Mouse (Mus musculus) frontal cortex, adult (tissue): Measurements from ENCODE around the gene Jam3.
"Not testable (repeated sequence)": the region's sequence is repeated elsewhere in the genome, so short reads cannot be mapped to it uniquely, and the experiment has no call there.

Experiments used
- ATAC-seq: cut with Nextera tagmentation; 2 replicates; pipeline ENCODE4 v1.9.2; 2017; ENCODE audit warnings: mild to moderate bottlenecking, moderate library complexity, mixed read lengths; ENCODE audit not compliant: low TSS enrichment

Gene Jam3

DNA sequence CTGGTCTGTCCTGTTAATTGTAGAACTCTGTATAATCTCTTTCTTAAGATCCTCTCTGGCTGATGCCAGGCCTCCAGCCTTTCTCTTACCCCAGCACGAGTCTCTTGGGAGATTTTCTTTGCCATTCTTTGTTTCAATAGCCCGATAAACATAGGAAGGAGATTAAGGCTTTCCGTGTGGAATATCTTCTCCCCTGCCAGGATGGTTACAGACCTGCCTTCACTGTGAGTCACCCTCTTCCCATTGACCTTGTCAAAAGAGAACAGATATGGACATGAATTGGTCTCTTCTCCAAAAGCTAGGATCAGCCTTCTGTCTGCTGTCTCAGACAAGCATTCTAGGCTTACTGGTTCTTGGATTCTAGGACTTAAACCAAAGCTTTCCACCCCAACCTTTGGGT is 15.5 kb upstream of the Jam3 start:
- no peak for ATAC-seq

DNA sequence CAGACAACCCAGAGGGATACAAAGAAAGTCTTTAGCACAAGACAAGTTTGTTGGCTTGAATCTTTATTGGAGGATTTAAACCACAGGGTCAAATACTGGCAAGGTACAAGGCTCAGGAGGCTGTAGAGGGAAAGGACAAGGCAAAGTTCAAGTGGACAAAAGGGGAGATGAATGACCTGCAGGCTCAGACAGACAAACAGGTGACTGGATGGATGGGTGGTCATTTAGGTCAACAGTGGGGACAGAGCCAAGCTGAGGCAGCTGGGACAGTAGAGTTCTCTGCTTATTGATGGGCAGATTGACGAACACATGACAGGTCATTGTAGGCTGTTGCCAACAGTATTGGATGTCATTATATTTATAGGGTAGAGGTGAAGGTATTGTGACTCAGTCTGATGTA is 11.8 kb upstream of the Jam3 start:
- ATAC-seq = no peak

GRCm38 (mm10) chr9:27165596-27165995 is 10.4 kb upstream of the Jam3 start:
- no peak for ATAC-seq

GRCm38 (mm10) chr9:27164957-27165356 is 9.7 kb upstream of the Jam3 start:
- no peak for ATAC-seq

DNA sequence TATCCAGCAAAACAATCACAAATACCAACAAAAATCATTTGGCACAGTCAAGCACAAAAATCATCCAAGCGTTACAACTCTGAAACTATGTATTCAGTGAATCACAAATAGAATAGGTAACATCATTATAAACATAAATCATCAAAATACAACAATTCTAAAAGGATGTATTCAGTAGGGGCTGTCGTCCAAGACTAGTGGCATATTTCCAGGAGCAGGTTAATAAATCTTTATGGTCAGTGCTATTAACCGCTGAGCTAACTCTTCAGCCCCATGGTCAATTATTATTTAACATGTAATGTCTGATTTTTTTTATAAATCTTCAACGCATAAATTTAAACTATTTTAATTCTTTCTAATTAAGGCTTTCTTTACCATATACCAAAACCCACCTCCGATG is 8.4 kb upstream of the Jam3 start:
- ATAC-seq = not testable (repeated sequence)

- no peak for ATAC-seq
Measured at GRCm38 (mm10) chr9:27153861-27154260, 1.4 kb downstream of the Jam3 start.

DNA sequence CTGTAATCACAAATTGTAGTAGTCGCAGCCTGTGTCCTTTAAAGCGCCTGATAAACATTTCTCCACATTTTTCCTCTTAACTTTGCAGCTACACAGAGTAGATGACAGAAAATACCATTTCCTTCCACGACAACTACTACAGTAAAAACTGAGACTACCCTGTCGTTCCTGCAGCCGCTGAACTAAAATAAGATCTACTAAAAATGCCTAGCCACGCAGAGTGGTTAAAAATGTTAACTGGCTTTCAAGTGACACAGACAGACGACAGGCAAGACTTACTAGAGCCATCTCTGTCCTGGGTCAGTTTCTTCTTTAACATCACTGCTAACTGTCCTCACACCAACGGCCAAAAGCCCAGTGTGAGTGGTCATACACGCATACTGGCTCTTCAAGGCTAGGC is 5.4 kb downstream of the Jam3 start:
- peak; percentile 57 for ATAC-seq

GRCm38 (mm10) chr9:27148631-27149471 is 6.4 kb downstream of the Jam3 start:
- ATAC-seq = no peak; the same call in 1 of the 2 replicates

DNA sequence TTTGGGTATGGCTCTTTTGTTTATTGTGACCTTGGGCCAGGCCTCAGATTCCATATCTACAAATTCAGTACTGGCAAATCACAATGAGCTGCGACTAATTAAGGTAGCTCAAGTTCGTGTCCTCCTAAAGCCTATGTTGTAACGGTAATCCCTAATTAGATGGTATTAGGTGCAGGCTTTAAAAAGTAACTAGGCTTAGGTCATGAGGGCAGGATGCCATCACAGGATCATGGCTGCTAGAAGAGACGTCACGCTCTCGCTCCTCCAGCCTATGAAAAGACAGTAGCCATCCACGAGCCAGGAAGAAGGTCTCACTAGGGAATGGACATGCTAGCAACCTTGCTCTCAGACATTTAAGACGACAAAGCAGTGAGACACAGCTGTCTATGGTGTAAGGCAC is 7.3 kb downstream of the Jam3 start:
- ATAC-seq = no peak

DNA sequence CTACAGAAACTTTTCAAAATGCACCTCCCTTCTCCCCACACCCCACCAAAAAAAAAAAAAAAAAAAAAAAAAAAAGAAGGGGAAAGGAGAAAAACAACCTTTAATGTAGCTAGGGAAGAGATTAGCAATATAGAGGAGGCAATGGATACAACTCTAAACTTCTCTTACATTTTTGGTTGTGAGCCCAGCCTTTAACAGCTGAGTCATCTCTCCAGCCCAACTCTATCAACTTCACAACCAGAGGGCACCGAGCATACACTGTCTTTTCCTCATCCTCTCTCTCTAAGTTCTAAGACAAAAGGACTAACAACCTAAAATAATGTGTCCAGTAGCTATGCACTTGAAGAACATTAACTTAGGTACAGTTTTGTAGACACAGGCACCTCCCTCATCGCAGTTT is 8.4 kb downstream of the Jam3 start:
- no peak for ATAC-seq

GRCm38 (mm10) chr9:27144996-27145395 is 10.2 kb downstream of the Jam3 start:
- ATAC-seq = no peak

- peak; percentile 62; the same call in 1 of the 2 replicates for ATAC-seq
Measured at GRCm38 (mm10) chr9:27144271-27144840, 10.9 kb downstream of the Jam3 start.

DNA sequence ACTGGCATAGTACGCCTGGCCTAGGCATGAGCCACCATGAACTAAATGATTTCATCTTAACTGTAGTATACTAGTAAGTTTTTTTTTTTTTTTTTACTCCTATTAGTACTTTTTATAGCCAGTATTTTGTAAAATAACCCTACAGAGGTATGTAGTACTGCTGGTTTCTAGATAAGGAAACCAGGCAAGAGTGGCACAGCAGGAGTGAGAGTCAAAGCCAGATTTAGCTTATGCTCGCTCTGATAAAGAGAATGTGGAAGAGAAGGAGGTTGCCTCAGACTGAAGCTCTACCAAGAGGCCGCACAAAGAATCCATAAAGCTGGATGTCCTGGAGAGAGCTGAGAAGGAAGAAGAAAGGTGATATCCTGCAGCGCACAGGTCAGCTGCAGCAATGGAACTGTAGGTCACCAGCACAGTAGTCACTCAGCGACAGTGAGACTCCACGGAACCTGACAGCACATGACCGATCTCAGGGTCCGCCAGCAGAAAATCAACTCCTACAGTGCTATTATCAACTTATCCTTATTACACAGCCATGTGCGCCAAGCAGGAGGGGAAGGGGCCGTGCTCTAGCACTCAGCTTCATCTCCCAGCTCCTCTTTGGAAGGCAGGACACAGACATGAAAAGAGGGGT is 14.7 kb downstream of the Jam3 start:
- ATAC-seq = no peak

GRCm38 (mm10) chr9:27136651-27137050 is 18.6 kb downstream of the Jam3 start:
- ATAC-seq = no peak

- ATAC-seq = peak; percentile 71
Measured at GRCm38 (mm10) chr9:27135372-27135771, 19.8 kb downstream of the Jam3 start.

DNA sequence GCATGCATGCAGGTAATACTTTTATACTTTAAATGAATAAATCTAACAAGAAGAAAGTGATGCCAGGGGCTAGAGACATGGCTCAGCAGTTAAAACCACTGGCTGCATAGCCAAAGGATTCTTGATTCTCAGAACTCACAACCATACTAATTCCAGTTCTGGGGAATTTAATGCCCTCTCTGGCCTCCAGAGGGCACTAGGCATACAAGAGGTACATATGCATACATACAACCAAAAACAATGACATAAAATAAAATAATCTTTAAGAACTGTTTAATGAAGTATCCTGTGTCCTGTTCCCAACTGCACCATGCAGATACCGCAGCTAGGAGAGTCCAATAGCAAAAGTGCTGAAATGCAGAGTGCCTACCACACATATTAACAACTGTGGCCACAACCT is 20.8 kb downstream of the Jam3 start:
- ATAC-seq = peak; percentile 58; the same call in 1 of the 2 replicates

- ATAC-seq = no peak
Measured at GRCm38 (mm10) chr9:27128629-27129028, 26.6 kb downstream of the Jam3 start.

- ATAC-seq = no peak
Measured at GRCm38 (mm10) chr9:27126543-27126942, 28.7 kb downstream of the Jam3 start.

- no peak for ATAC-seq
Measured at GRCm38 (mm10) chr9:27125450-27125849, 29.8 kb downstream of the Jam3 start.

DNA sequence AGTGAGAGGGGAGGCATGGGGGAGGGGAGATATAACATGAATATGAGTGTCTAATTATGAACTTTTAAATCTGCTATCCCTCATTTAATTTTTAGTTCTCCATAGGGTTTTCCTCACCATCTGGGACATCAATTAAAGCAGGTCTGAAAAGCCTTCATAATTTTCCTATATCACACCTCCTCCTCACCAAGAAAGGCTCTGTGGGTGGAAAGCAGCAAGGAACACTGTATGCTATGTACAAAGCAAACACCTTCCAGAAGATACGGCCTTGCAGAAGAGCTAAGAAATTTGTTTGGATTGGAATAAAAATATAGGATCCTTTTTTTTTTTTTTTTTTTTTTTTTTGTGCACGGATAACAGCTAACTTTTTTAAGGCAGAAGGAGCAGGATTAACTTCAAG is 31.3 kb downstream of the Jam3 start:
- ATAC-seq = peak; percentile 86

GRCm38 (mm10) chr9:27122963-27123362 is 32.3 kb downstream of the Jam3 start:
- peak; percentile 21; the same call in 1 of the 2 replicates for ATAC-seq

DNA sequence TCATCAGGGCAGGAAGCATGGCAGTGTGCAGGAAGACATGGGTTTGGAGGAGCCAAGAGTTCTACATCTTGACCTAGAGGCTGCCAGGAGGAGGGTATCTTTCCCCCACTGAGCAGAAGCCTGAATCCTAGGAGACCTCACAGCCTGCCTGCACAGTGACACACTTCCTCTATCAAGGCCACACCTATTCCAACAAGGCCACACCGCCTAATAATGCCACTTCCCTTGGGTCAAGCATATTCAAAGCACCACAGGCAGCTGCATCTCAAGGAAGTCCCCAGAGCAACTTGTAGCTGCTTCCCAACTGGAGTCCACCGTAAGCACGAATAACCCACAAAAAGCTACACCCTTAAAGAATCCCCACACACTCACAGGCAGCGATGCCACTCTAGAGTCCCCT is 33.1 kb downstream of the Jam3 start:
- ATAC-seq = no peak

DNA sequence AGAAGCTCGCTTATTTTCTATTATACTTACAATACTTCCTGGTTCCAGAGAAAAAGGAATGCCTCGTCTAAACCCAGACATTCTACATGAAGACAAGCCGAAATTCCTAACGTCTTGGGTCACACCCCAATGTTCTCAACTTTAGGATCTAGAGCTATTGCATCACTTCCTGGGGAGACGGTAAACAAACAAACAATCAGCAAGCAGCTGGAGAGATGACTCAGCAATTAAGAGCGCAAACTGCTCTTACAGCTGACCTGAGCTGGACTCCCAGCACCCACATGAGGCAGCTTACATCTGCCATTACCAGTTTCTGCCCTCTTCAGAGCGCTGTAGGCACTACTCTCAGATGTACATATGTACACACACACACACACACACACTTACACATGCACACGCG is 34.0 kb downstream of the Jam3 start:
- ATAC-seq = no peak
